Mouse (Mus musculus): ENCODE measurements at regions not wholly inside any gene's neighbourhood (a gene's known extent, or its start where the extent isn't known, plus 50 kb on each side); places are given as distances from the start of the nearest gene placed in this dataset.

DNA sequence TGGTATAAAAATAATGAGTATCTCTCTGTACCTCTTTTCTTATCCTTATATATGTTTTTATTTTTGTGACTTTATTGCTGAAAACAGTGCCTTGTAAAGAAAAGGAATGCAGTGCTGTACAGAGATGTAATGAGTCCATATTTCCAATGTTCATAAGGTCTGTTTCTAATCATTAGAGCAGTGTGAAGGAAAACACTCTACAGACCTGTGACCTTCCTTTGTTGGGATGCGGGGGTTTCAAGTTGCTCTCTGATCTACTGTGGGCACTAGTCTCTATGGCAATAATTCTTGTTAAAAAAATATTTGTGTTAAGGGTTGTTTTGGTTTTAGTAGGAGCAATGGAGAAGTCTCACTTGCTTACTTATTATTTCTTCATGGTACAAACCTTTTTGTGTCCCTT, 231.0 kb downstream of the Hdgfl1 start:
- DNase-seq (ENCODE audit: low spot score) (peak; percentile 48), ATAC-seq (replicated peaks; ENCODE audit: insufficient number of reproducible peaks, low FRiP score, low TSS enrichment, low read depth) (no peak)
- Histone ChIP-seq H3K4me2 (ENCODE audit: low read depth, low read length) (no peak overlapping the region), H3K36me3 (replicated peaks; ENCODE audit: control insufficient read depth, insufficient read depth, low read depth, low read length) (no peaks in the 10 kb centered on the region), H3K4me3 (ENCODE audit: low read depth, low read length) (no peak overlapping the region), H3K9ac (replicated peaks; ENCODE audit: low read length) (no peak overlapping the region), H3K4me1 (ENCODE audit: control insufficient read depth, insufficient read depth, low read length) (no peaks in the 10 kb centered on the region), H3K27ac (replicated peaks; ENCODE audit: low read depth, low read length) (no peak overlapping the region), H3K9me3 (replicated peaks; ENCODE audit: control insufficient read depth, low read length) (no peaks in the 10 kb centered on the region), H3K27me3 (ENCODE audit: control insufficient read depth, insufficient read depth, low read length) (no peaks in the 10 kb centered on the region)
- WGBS = 26% methylated on average over 1 of the region's 1 CpGs

DNA sequence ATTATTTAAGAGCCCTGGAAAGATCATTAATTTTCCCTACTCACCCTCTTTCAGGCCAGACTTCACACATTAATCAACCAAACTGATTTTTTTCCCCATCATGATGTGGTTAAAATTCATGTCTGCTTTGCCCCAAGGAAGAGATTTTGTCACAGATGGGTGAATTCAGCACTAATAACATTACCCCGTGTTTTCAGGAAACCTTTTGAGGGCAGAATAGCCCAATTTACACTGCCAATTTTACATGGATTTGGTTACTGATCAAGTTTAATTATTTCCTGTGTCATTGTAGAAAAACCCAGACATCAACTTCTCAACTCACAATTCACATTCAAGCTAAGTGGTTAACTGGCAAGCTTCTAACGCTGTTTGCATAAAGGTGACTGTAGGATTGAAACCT, 233.4 kb downstream of the Hdgfl1 start:
- ATAC-seq (replicated peaks; ENCODE audit: insufficient number of reproducible peaks, low FRiP score, low TSS enrichment, low read depth) = no peak
- H3K36me3 ChIP-seq (replicated peaks; ENCODE audit: control insufficient read depth, insufficient read depth, low read depth, low read length) = no peaks in the 10 kb centered on the region
- no peak overlapping the region for H3K27ac ChIP-seq (replicated peaks; ENCODE audit: low read depth, low read length)
- 39% methylated on average over 2 of the region's 2 CpGs for WGBS
- H3K4me2 ChIP-seq (ENCODE audit: low read depth, low read length) = no peak overlapping the region
- no peaks in the 10 kb centered on the region for H3K4me1 ChIP-seq (ENCODE audit: control insufficient read depth, insufficient read depth, low read length)
- no peaks in the 10 kb centered on the region for H3K9me3 ChIP-seq (replicated peaks; ENCODE audit: control insufficient read depth, low read length)
- no peak overlapping the region for H3K9ac ChIP-seq (replicated peaks; ENCODE audit: low read length)
- H3K4me3 ChIP-seq (ENCODE audit: low read depth, low read length) = no peak overlapping the region
- no peaks in the 10 kb centered on the region for H3K27me3 ChIP-seq (ENCODE audit: control insufficient read depth, insufficient read depth, low read length)
- peak; percentile 35 for DNase-seq (ENCODE audit: low spot score)

DNA sequence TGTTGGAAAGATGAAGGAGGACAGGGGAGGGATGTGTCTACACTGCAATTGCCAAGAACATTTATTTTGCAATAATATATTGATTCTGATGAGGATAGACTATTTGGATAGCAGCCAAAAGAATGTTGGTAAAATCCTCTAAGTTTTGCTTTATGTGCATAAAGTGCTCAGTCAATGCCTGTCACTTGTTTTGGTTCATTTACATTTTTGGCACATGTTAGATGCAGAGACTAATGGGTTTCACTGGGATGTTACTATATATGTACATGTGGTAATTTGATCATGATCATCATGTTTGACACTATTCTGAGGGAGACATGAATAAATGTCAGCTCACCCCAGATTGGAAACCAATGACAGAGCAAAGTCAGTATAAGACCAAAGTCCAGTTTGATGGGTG, 237.2 kb downstream of the Hdgfl1 start:
- no peak overlapping the region for H3K4me3 ChIP-seq (ENCODE audit: low read depth, low read length)
- H3K9ac ChIP-seq (replicated peaks; ENCODE audit: low read length) = no peak overlapping the region
- no peaks in the 10 kb centered on the region for H3K36me3 ChIP-seq (replicated peaks; ENCODE audit: control insufficient read depth, insufficient read depth, low read depth, low read length)
- no peaks in the 10 kb centered on the region for H3K9me3 ChIP-seq (replicated peaks; ENCODE audit: control insufficient read depth, low read length)
- H3K27me3 ChIP-seq (ENCODE audit: control insufficient read depth, insufficient read depth, low read length) = no peaks in the 10 kb centered on the region
- no peaks in the 10 kb centered on the region for H3K4me1 ChIP-seq (ENCODE audit: control insufficient read depth, insufficient read depth, low read length)
- ATAC-seq (replicated peaks; ENCODE audit: insufficient number of reproducible peaks, low FRiP score, low TSS enrichment, low read depth) = no peak
- H3K27ac ChIP-seq (replicated peaks; ENCODE audit: low read depth, low read length) = no peak overlapping the region
- no peak for DNase-seq (ENCODE audit: low spot score)
- H3K4me2 ChIP-seq (ENCODE audit: low read depth, low read length) = no peak overlapping the region

DNA sequence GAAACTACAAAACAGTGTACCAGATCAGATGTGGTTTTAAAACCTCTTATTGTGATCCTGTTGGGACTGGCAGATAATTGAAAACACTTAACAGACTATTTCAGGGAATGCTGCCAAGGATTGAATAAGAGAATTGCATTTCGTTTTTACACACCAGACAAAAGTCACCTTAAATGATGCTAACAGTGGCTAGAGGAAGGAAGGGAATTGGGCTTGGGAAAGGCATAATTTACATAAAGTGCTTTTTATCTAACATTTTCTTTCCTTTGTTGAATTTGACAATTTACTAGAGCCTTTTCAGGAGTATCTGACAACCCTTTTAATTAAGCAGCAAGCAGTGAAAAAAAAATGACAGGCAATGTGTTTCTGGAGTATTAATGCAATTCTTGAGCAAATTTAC, 250.9 kb downstream of the Hdgfl1 start:
- no peak for DNase-seq (ENCODE audit: low spot score)
- H3K27ac ChIP-seq (replicated peaks; ENCODE audit: low read depth, low read length) = no peak overlapping the region
- no peak overlapping the region for H3K4me3 ChIP-seq (ENCODE audit: low read depth, low read length)
- no peaks in the 10 kb centered on the region for H3K4me1 ChIP-seq (ENCODE audit: control insufficient read depth, insufficient read depth, low read length)
- no peak overlapping the region for H3K9ac ChIP-seq (replicated peaks; ENCODE audit: low read length)
- no peak overlapping the region for H3K4me2 ChIP-seq (ENCODE audit: low read depth, low read length)
- WGBS = 56% methylated on average over 1 of the region's 1 CpGs
- no peaks in the 10 kb centered on the region for H3K36me3 ChIP-seq (replicated peaks; ENCODE audit: control insufficient read depth, insufficient read depth, low read depth, low read length)
- no peak for ATAC-seq (replicated peaks; ENCODE audit: insufficient number of reproducible peaks, low FRiP score, low TSS enrichment, low read depth)
- H3K9me3 ChIP-seq (replicated peaks; ENCODE audit: control insufficient read depth, low read length) = no peaks in the 10 kb centered on the region
- H3K27me3 ChIP-seq (ENCODE audit: control insufficient read depth, insufficient read depth, low read length) = no peaks in the 10 kb centered on the region

DNA sequence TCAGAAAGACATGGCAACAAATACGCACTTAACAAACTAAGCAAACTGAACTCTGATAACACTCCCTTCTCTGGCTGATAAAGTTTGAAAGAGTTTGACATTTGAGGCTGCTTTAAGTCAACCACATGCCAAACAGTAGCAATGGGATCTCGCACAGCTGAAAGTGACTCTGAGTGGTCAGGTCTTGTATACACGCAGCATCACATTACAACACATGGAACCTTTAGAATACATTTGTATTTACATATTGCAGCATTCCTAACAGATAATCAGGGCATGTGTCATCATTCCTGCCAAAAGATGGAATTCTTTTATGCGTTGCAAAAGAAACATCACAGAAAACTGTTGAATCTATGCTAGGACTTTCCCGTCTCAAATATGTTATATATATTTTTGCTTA, 251.5 kb downstream of the Hdgfl1 start:
- ATAC-seq (replicated peaks; ENCODE audit: insufficient number of reproducible peaks, low FRiP score, low TSS enrichment, low read depth) (no peak), DNase-seq (ENCODE audit: low spot score) (no peak)
- no peak overlapping the region for H3K9ac ChIP-seq (replicated peaks; ENCODE audit: low read length)
- H3K27ac ChIP-seq (replicated peaks; ENCODE audit: low read depth, low read length) = no peak overlapping the region
- 80% methylated on average over 5 of the region's 5 CpGs for WGBS
- no peaks in the 10 kb centered on the region for H3K9me3 ChIP-seq (replicated peaks; ENCODE audit: control insufficient read depth, low read length)
- no peak overlapping the region for H3K4me3 ChIP-seq (ENCODE audit: low read depth, low read length)
- H3K36me3 ChIP-seq (replicated peaks; ENCODE audit: control insufficient read depth, insufficient read depth, low read depth, low read length) = no peaks in the 10 kb centered on the region
- no peaks in the 10 kb centered on the region for H3K27me3 ChIP-seq (ENCODE audit: control insufficient read depth, insufficient read depth, low read length)
- no peak overlapping the region for H3K4me2 ChIP-seq (ENCODE audit: low read depth, low read length)
- H3K4me1 ChIP-seq (ENCODE audit: control insufficient read depth, insufficient read depth, low read length) = no peaks in the 10 kb centered on the region

DNA sequence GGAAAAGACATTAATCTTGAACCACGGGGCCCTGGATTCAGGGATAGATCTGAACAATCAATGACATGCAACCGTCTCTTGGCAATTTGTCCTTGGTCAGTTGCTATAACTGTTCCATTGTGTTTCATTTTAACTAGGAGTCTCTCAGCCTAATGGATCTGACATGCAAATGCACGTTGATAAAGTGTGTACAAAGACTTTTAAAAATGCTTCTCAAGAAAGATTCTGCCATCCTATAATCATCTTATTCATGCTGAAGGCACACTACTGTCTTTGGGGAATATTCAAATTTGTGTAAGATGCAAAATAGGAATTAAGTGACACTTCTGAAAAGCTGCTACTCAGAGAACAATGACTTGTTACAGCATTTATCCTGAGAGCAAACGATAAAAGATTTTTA, 252.3 kb downstream of the Hdgfl1 start:
- ATAC-seq (replicated peaks; ENCODE audit: insufficient number of reproducible peaks, low FRiP score, low TSS enrichment, low read depth) (no peak), DNase-seq (ENCODE audit: low spot score) (no peak)
- no peak overlapping the region for H3K9ac ChIP-seq (replicated peaks; ENCODE audit: low read length)
- 74% methylated on average over 4 of the region's 4 CpGs for WGBS
- H3K4me3 ChIP-seq (ENCODE audit: low read depth, low read length) = no peak overlapping the region
- H3K9me3 ChIP-seq (replicated peaks; ENCODE audit: control insufficient read depth, low read length) = no peaks in the 10 kb centered on the region
- no peak overlapping the region for H3K27ac ChIP-seq (replicated peaks; ENCODE audit: low read depth, low read length)
- H3K36me3 ChIP-seq (replicated peaks; ENCODE audit: control insufficient read depth, insufficient read depth, low read depth, low read length) = no peaks in the 10 kb centered on the region
- H3K4me2 ChIP-seq (ENCODE audit: low read depth, low read length) = no peak overlapping the region
- no peaks in the 10 kb centered on the region for H3K27me3 ChIP-seq (ENCODE audit: control insufficient read depth, insufficient read depth, low read length)
- H3K4me1 ChIP-seq (ENCODE audit: control insufficient read depth, insufficient read depth, low read length) = no peaks in the 10 kb centered on the region

DNA sequence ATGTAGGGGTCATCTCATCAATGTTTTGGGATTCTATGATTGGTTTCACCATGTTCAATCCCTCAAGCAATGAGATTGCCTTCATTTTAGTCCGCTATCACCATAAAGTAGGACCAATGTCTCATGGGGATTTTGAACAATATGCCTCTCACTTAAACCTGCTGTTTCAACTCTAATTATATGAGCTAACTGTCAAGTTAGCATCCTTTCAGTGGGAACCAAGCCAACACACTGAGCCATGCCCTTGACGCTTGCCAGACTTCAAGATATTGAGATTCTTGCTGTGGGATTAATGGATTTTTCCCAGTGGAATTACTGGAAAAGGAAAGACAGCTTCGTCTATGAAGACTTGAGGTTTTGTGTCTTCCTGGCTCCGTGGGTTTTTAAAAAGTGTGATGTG, 259.5 kb downstream of the Hdgfl1 start:
- WGBS = 79% methylated on average over 4 of the region's 4 CpGs

DNA sequence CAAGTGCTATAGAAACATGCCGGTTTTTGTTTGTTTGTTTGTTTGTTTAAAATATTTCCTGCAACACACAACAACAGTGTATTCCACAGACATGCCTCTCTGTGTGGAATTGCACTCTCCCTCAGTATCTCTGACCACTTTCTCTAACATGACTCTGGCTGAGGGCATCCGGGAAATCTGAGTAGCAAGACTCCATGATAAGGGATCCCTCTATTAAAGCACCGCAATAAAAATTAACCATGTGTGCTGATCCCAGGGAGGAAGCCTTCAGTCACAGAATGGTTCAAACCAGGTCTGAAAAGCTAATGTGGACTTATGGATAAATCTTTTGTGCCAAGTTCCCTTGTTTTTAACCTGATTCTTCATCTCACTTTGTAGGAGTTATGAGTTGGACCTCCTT, 260.1 kb downstream of the Hdgfl1 start:
- ATAC-seq (replicated peaks; ENCODE audit: insufficient number of reproducible peaks, low FRiP score, low TSS enrichment, low read depth) = no peak
- no peak overlapping the region for H3K4me3 ChIP-seq (ENCODE audit: low read depth, low read length)
- H3K9me3 ChIP-seq (replicated peaks; ENCODE audit: control insufficient read depth, low read length) = no peaks in the 10 kb centered on the region
- H3K4me1 ChIP-seq (ENCODE audit: control insufficient read depth, insufficient read depth, low read length) = no peaks in the 10 kb centered on the region
- DNase-seq (ENCODE audit: low spot score) = no peak
- 93% methylated on average over 3 of the region's 3 CpGs for WGBS
- no peak overlapping the region for H3K9ac ChIP-seq (replicated peaks; ENCODE audit: low read length)
- no peaks in the 10 kb centered on the region for H3K27me3 ChIP-seq (ENCODE audit: control insufficient read depth, insufficient read depth, low read length)
- H3K4me2 ChIP-seq (ENCODE audit: low read depth, low read length) = no peak overlapping the region
- H3K27ac ChIP-seq (replicated peaks; ENCODE audit: low read depth, low read length) = no peak overlapping the region
- H3K36me3 ChIP-seq (replicated peaks; ENCODE audit: control insufficient read depth, insufficient read depth, low read depth, low read length) = no peaks in the 10 kb centered on the region

More for the DNA sequence above, 259.5 kb downstream of the Hdgfl1 start:
- Histone ChIP-seq H3K9me3 (replicated peaks; ENCODE audit: control insufficient read depth, low read length) (no peaks in the 10 kb centered on the region), H3K27ac (replicated peaks; ENCODE audit: low read depth, low read length) (no peak overlapping the region), H3K4me2 (ENCODE audit: low read depth, low read length) (no peak overlapping the region), H3K4me3 (ENCODE audit: low read depth, low read length) (no peak overlapping the region), H3K9ac (replicated peaks; ENCODE audit: low read length) (no peak overlapping the region), H3K27me3 (ENCODE audit: control insufficient read depth, insufficient read depth, low read length) (no peaks in the 10 kb centered on the region), H3K36me3 (replicated peaks; ENCODE audit: control insufficient read depth, insufficient read depth, low read depth, low read length) (no peaks in the 10 kb centered on the region), H3K4me1 (ENCODE audit: control insufficient read depth, insufficient read depth, low read length) (no peaks in the 10 kb centered on the region)
- no peak for ATAC-seq (replicated peaks; ENCODE audit: insufficient number of reproducible peaks, low FRiP score, low TSS enrichment, low read depth)
- DNase-seq (ENCODE audit: low spot score) = no peak

DNA sequence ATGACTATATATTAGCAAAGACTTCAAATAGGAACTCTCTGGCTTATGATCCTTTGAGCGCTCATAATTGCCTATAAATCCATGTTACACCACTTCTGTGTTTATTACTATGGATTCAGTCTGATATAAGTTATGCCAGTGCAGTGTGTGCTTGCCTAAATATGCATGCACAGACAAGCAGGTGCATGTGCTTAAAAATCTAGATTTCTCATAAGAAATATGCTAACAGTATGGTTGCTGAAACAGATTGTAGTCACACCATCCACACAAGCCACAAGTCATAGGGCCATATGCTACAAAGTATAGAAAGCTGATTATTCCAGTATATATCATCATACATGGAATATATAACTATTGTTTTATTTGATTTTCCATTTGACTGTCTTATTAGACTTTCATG, 266.2 kb downstream of the Hdgfl1 start:
- DNase-seq (ENCODE audit: low spot score) (no peak), ATAC-seq (replicated peaks; ENCODE audit: insufficient number of reproducible peaks, low FRiP score, low TSS enrichment, low read depth) (no peak)
- Histone ChIP-seq H3K9me3 (replicated peaks; ENCODE audit: control insufficient read depth, low read length) (no peaks in the 10 kb centered on the region), H3K27me3 (ENCODE audit: control insufficient read depth, insufficient read depth, low read length) (no peaks in the 10 kb centered on the region), H3K4me1 (ENCODE audit: control insufficient read depth, insufficient read depth, low read length) (no peaks in the 10 kb centered on the region), H3K4me3 (ENCODE audit: low read depth, low read length) (no peak overlapping the region), H3K27ac (replicated peaks; ENCODE audit: low read depth, low read length) (no peak overlapping the region), H3K9ac (replicated peaks; ENCODE audit: low read length) (no peak overlapping the region), H3K36me3 (replicated peaks; ENCODE audit: control insufficient read depth, insufficient read depth, low read depth, low read length) (no peaks in the 10 kb centered on the region), H3K4me2 (ENCODE audit: low read depth, low read length) (no peak overlapping the region)
- 96% methylated on average over 1 of the region's 1 CpGs for WGBS

Measured in embryonic facial prominence, embryonic 11.5 days (tissue).